Mouse (Mus musculus): ENCODE data around the gene Prkaa2. TPM values are rescaled to one million over a fixed set of nuclear protein-coding genes. Genes with fewer than 3 reads are reported as not detected.
"Not testable (repeated sequence)": the region's sequence is repeated elsewhere in the genome, so short reads cannot be mapped to it uniquely, and the experiment has no call there.

The Prkaa2 gene
- total RNA-seq, 2 experiments from 2014 or later: 0.05 to 0.43 TPM

DNA sequence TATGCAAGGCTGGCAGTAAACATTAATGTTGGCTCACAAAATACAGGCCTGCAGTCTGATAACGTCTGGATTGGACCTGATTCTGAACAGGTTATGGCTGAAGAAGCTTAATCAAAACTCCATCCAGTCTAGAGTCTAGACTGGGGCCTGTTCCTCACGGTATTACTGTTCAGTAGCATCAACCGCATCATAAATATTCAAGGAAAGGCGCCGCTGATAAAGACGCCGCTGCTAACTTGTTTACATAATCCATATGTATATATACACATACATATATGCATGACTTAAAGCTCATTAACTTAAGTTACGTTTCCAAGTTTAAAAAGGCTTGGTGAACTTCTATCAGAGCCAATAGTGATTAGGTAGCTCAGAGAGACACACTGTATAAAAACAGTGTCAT lies 78.6 kb downstream of the Prkaa2 start:
- no peak for ATAC-seq (replicated peaks; ENCODE audit: poor library complexity, severe bottlenecking)

DNA sequence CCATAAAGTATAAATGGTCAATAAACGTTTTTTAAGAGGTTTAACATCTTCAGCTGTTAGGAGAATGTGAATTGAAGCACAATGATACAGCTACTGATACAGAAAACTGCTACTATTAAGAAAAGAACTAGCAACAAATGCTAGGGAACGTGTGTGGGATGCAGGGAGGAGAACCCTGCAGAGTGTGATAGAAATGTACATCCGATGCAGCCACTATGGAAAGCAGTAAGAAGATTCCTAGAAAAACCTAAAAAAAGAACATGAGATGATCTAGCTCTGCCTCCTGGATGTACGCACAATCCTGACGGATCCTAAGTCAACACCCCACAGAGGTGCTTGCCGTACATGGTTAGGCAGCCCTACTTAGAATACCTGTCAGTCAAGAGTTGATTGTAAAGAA lies 82.4 kb downstream of the Prkaa2 start:
- ATAC-seq (replicated peaks; ENCODE audit: poor library complexity, severe bottlenecking): no peak

GRCm38 (mm10) chr4:105016006-105016613 lies 93.6 kb downstream of the Prkaa2 start:
- ATAC-seq (replicated peaks; ENCODE audit: poor library complexity, severe bottlenecking): no peak

- ATAC-seq (replicated peaks; ENCODE audit: poor library complexity, severe bottlenecking): no peak
Observed at GRCm38 (mm10) chr4:105015496-105015895, 94.2 kb downstream of the Prkaa2 start.

GRCm38 (mm10) chr4:105013718-105014117 lies 96.0 kb downstream of the Prkaa2 start:
- no peak for ATAC-seq (replicated peaks; ENCODE audit: poor library complexity, severe bottlenecking)

DNA sequence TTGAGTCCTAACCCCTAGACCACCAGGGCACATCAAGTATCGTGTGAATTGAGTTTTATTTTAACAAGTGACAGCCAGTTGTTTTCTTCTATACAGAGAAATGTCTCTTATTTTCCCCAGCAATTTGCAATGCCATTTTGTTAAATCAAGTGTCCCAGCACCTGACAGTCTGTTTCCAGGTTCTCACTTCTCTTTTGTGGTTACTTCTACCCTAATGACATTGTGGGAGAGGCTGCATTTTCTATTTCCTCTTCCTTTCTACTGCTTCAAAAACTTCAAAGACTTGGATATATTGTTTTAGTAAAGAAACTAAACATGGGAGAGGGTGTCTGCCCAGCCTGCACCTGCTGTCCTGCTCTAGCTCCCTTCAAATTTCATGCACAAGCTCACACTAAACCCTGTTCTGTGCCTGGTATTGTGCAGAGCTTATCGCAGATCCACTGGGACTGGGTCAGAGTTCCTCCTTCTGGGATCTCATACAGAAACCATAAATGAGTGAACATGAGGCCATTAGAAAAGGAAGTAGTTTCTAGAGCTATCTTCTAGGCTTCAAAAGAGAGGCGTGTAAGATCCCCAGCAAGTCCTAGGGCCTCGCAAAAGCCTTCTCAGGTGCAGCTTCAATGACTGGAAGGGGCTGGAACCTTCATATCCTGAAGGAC lies 102.2 kb downstream of the Prkaa2 start:
- peak; percentile 94 for ATAC-seq (replicated peaks; ENCODE audit: poor library complexity, severe bottlenecking)

DNA sequence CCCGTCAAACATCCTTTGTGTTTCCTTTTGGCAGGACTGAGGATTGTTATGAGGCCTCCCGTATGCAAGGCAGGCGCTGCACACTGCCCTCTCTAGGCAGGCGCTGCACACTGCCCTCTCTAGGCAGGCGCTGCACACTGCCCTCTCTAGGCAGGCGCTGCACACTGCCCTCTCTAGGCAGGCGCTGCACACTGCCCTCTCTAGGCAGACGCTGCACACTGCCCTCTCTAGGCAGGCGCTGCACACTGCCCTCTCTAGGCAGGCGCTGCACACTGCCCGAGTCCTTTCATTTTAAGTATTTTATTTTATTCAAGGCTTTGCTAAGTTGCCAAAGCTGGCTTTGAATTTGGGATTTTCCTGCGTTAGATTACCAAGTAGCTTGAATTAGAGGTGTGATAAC lies 105.0 kb downstream of the Prkaa2 start:
- ATAC-seq (replicated peaks; ENCODE audit: poor library complexity, severe bottlenecking): not testable (repeated sequence)

DNA sequence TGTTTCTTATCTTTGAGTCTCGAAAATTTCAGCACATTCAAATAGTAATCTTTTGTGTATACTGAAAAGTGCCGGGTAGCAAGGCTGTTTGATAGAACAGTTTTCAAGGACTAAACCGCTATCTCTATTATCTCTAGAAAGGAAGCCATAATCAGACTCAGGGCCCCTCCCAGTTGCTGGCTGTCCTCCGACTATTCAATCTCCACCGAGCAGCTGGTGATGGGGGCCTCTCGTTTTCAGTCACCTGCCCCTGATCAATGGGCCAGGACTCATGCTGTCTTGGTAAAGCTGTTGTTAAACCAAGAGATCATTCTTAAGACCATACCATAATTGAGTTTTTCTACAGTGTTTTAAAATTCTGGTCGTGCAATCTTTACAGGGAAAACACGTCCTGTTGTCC lies 105.6 kb downstream of the Prkaa2 start:
- no peak for ATAC-seq (replicated peaks; ENCODE audit: poor library complexity, severe bottlenecking)

DNA sequence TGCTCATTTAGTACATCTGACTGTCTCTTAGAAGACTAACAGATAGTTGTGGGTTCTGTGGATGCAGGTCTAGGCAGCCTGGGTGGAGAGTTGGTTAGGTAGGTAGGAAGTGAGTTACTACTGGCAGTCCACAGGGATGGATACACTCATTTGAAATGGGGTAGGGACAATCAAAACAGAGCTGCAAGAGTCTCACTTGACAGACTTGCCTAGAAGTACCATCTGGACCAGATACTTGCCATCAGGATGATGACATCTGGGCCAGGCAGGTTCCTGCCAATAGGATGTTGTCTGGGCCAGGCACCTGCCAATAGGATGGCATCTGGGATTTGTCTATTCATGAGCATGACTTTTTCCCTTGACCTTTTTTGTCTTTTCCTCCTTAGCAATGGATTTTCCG lies 108.0 kb downstream of the Prkaa2 start:
- no peak for ATAC-seq (replicated peaks; ENCODE audit: poor library complexity, severe bottlenecking)

DNA sequence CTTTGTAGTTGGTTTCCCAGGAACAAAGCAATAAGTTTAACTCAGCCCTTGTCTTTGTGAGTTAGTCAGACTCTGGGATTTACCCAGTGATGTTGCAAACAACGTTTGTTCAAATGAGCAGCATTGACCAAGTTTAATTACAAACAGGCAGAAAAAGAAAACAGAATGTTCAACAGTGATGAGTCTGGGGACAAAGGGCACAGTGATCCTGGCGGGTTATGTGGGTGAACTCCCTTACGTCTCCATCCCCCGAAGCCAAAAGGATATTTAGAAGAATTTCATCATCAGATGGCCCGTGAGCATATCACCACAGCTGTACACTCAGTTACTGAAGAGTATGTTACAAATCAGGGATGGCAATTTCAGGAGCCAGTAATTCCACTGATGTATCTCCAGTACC lies 110.0 kb downstream of the Prkaa2 start:
- no peak for ATAC-seq (replicated peaks; ENCODE audit: poor library complexity, severe bottlenecking)

DNA sequence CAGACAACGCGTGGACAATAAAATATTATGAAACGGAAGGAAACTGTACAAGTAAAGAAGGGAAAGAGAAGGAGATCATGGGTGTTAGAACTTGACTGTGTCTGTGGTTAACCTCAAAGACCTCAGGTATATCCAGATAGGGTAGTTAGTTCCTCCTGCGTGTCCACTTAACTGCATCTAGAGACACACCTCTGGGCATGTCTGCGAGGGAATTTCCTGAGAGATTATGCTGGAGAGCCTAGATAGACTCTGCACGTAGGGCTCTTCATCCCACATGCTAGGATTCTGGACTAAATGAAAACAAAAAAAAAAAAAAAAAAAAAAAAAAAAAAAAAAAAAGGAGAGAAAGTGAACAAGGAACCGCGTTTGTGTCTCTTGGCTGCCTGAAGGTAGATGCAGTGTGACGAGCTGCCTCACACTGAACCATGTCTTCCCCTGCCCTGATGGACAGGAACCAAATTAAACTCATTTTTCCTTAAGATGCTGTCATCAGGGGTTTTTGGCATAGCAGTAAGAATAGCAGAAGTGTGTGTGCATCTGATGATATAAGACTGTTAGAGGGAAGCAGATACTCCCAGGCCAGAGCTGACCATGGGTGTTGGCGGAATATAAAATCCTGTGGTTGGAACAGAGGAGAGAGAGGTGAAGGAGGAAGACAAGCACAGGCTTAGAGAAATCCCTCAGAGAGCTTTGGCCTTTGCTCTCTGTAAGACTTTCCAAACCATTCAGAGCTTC lies 116.4 kb downstream of the Prkaa2 start:
- ATAC-seq (replicated peaks; ENCODE audit: poor library complexity, severe bottlenecking): peak; percentile 68

DNA sequence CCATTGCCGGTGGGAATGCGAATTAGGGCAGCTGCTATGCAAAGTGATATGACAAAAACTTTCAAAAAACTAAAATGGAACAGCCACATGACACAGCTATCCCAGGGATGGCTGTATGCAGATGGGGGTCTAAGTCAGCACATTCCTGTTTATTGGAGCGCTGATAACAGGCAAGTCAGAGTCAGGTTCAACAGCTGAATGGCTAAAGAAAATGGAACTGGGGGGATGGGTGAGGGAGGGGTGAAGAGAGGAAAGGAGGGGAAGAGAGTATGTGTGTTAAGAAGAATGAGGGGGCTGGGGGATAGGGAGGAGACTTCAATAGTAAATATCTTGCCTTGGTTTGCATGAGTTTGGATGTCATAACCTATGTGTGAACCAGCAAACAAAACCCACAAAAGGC lies 117.4 kb downstream of the Prkaa2 start:
- no peak for ATAC-seq (replicated peaks; ENCODE audit: poor library complexity, severe bottlenecking)

GRCm38 (mm10) chr4:104990686-104991085 lies 119.0 kb downstream of the Prkaa2 start:
- ATAC-seq (replicated peaks; ENCODE audit: poor library complexity, severe bottlenecking): no peak

- no peak for ATAC-seq (replicated peaks; ENCODE audit: poor library complexity, severe bottlenecking)
Observed at GRCm38 (mm10) chr4:104990016-104990415, 119.7 kb downstream of the Prkaa2 start.

- ATAC-seq (replicated peaks; ENCODE audit: poor library complexity, severe bottlenecking): no peak
Observed at GRCm38 (mm10) chr4:104988709-104989108, 121.0 kb downstream of the Prkaa2 start.

GRCm38 (mm10) chr4:104988102-104988501 lies 121.6 kb downstream of the Prkaa2 start:
- ATAC-seq (replicated peaks; ENCODE audit: poor library complexity, severe bottlenecking): no peak

DNA sequence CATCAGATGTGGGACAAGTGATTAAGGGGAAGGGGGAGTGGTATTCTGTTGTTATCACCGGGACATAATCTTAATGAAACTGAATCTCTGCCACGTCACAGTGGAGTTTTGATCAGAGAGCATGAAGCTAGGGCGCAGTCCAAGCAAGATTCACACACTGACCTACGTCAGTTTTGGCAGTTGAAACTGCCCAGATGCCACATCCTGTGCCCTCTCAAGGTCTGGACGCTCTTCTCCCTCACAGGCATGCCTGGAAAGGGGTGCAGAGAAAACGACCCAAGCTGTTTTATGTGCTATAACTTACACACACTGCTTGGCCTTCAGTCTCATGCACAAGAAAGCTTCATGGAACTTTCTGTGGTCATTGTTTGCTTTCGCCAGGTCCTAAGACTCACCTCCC lies 122.1 kb downstream of the Prkaa2 start:
- no peak; the same call in 1 of the 2 replicates for ATAC-seq (replicated peaks; ENCODE audit: poor library complexity, severe bottlenecking)

DNA sequence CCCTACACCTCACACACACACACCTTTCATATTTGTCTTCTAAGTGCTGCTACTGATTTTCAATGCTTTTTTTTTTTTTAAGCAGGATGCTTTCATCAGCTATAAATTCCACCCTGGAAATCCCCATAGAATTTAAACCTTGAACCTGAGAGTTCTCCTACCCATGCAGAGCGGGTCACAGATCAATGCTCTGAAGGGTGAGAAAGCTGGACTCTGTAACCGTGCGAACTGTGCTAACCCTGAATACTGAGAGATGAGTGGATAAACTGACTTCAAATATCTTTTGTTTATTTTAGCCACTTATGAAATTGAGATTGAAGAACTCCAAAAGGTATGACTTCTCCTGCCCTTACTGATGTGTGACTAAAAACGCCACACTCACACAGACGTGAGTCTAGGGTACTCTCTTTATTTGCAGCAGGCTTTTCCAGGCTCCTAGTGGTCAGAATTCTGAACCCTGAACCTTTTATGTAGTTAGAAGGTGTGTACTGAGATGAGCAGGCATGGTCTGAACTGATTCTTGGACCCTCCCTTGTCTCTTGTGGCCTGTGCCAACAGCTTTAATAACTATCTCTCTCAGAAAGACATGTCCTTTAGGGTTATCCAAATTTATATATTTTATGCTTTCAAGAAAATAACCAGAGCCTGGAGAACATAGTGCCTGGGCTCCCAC lies 123.6 kb downstream of the Prkaa2 start:
- no peak for ATAC-seq (replicated peaks; ENCODE audit: poor library complexity, severe bottlenecking)

All from granulocyte monocyte progenitor cell, adult 5-6 weeks (primary cell).